Mouse (Mus musculus) right cerebral cortex, adult 2 months (tissue): ENCODE results near the gene Cobll1.

Experiments
- DNase-seq, 2 experiments: peaks; one replicate each; pipeline ENCODE4 v3.0.0; 2021 to 2022; ENCODE audit warnings: low spot score in 2 of 2

Gene Cobll1

GRCm38 (mm10) chr2:65093990-65094389 is 145.2 kb downstream of the Cobll1 start:
- DNase-seq, result peak in 1 of 2 experiments; percentile 22

- DNase-seq, result no peak
Observed at GRCm38 (mm10) chr2:65090986-65091385, 148.2 kb downstream of the Cobll1 start.

- no peak for DNase-seq
Observed at GRCm38 (mm10) chr2:65087197-65087596, 152.0 kb downstream of the Cobll1 start.

- DNase-seq, result no peak
Observed at GRCm38 (mm10) chr2:65083411-65083810, 155.8 kb downstream of the Cobll1 start.

GRCm38 (mm10) chr2:65077544-65077943 is 161.7 kb downstream of the Cobll1 start:
- no peak for DNase-seq

- DNase-seq, result no peak
Observed at GRCm38 (mm10) chr2:65075840-65076239, 163.4 kb downstream of the Cobll1 start.

- no peak for DNase-seq
Observed at GRCm38 (mm10) chr2:65075431-65075830, 163.8 kb downstream of the Cobll1 start.

GRCm38 (mm10) chr2:65072205-65072604 is 167.0 kb downstream of the Cobll1 start:
- DNase-seq, result no peak

GRCm38 (mm10) chr2:65053764-65054163 is 185.4 kb downstream of the Cobll1 start:
- no peak for DNase-seq

GRCm38 (mm10) chr2:65052191-65053012 is 186.8 kb downstream of the Cobll1 start:
- no peak for DNase-seq

GRCm38 (mm10) chr2:65050776-65051175 is 188.4 kb downstream of the Cobll1 start:
- no peak for DNase-seq

- DNase-seq, result no peak
Observed at GRCm38 (mm10) chr2:65048234-65049017, 190.8 kb downstream of the Cobll1 start.
